Mouse (Mus musculus) E14TG2a.4 (cell line): ENCODE data around the gene Rbm47.

ENCODE experiments used
- CTCF ChIP-seq: conservative IDR thresholded peaks from 2 replicates; pipeline ENCODE4 v1.5.1; 2014; ENCODE audit warnings: low read length
- POU5F1 ChIP-seq: IDR thresholded peaks from 2 replicates; pipeline ENCODE4 v1.6.1; 2014; ENCODE audit warnings: low read length, borderline replicate concordance

- TF ChIP-seq CTCF = no peak
- no peak for TF ChIP-seq POU5F1
Measured at GRCm38 (mm10) chr5:66078491-66079012, 94.4 kb downstream of the Rbm47 start.
